Mouse (Mus musculus) CH12.LX (cell line): ENCODE results near the gene D430019H16Rik.

Experiments used
- EP300 ChIP-seq: IDR thresholded peaks from 2 replicates; pipeline ENCODE4 v1.6.1; 2011; ENCODE audit warnings: low read length, improper control_type of control experiment
- GABPA ChIP-seq: IDR thresholded peaks from 2 replicates; pipeline ENCODE4 v1.6.1; 2012; ENCODE audit warnings: low read depth, low read length, improper control_type of control experiment, inconsistent platforms; ENCODE audit not compliant: insufficient replicate concordance
- MAX ChIP-seq: IDR thresholded peaks from 2 replicates; pipeline ENCODE4 v1.6.1; 2011; ENCODE audit warnings: low read length, improper control_type of control experiment
- SMC3 ChIP-seq: IDR thresholded peaks from 2 replicates; pipeline ENCODE4 v1.6.1; 2011; ENCODE audit warnings: low read depth, low read length, improper control_type of control experiment

- TF ChIP-seq SMC3 (no peak), GABPA (no peak), EP300 (no peak), MAX (no peak)
Observed at GRCm38 (mm10) chr12:105461066-105461465, 7.4 kb downstream of the D430019H16Rik start.
